Mouse (Mus musculus) CH12.LX (cell line): Measurements from ENCODE around the gene Gal3st2. TPM values are rescaled to one million over a fixed set of nuclear protein-coding genes. Genes with fewer than 3 reads are reported as not detected.
A peak's percentile ranks its signal among the peaks of the same experiment; 100 is the strongest.
"Not testable (repeated sequence)": the region's sequence is repeated elsewhere in the genome, so short reads cannot be mapped to it uniquely, and the experiment has no call there.

Experiments used
- DNase-seq: peaks from one replicate; pipeline ENCODE4 v3.0.0-alpha.2; 2013; ENCODE audit errors: extremely low read depth
- H3K27ac ChIP-seq: 2 replicates; pipeline ENCODE4 v1.5.1; 2012; ENCODE audit warnings: low read depth, mild to moderate bottlenecking, control low read depth, moderate library complexity; ENCODE audit not compliant: insufficient read depth
- H3K27me3 ChIP-seq: replicated peaks from 2 replicates; pipeline ENCODE3; 2012; ENCODE audit warnings: inconsistent platforms
- H3K36me3 ChIP-seq, 2 experiments: replicated peaks in 1 of 2; 2 replicates each; pipeline versions ENCODE3 to v1.6.1; 2012; ENCODE audit warnings: inconsistent platforms in 1 of 2, low read length in 1 of 2, mild to moderate bottlenecking in 1 of 2, mixed read lengths in 1 of 2, moderate library complexity in 1 of 2; ENCODE audit not compliant: control insufficient read depth in 1 of 2, insufficient read depth in 1 of 2
- H3K4me1 ChIP-seq, 2 experiments: 2 replicates each; pipeline ENCODE4 v1.6.1; 2012; ENCODE audit warnings: inconsistent platforms in 1 of 2, moderate library complexity in 1 of 2; ENCODE audit not compliant: insufficient read depth in 2 of 2, control insufficient read depth in 1 of 2
- H3K4me2 ChIP-seq: 2 replicates; pipeline ENCODE4 v1.6.1; 2012; ENCODE audit warnings: low read depth, mild to moderate bottlenecking, control low read depth; ENCODE audit not compliant: poor library complexity, insufficient read depth, severe bottlenecking
- H3K4me3 ChIP-seq, 3 experiments: fragments of 150-350 bp in 1 of 3; sonication (generic) in 1 of 3; replicated peaks in 1 of 3; 2 replicates each; pipeline versions ENCODE3 to v1.5.1; 2011 to 2012; ENCODE audit warnings: low read depth in 2 of 3, low read length in 2 of 3, mild to moderate bottlenecking in 2 of 3, moderate library complexity in 2 of 3, control low read depth in 1 of 3, improper control_type of control experiment in 1 of 3, inconsistent platforms in 1 of 3, mixed read lengths in 1 of 3; ENCODE audit not compliant: poor library complexity in 1 of 3
- H3K79me2 ChIP-seq: replicated peaks from 2 replicates; pipeline ENCODE4 v1.6.1; 2012; ENCODE audit warnings: mild to moderate bottlenecking, moderate library complexity; ENCODE audit not compliant: control insufficient read depth, poor library complexity, insufficient read depth, severe bottlenecking; ENCODE audit errors: extremely low read depth
- H3K9ac ChIP-seq: 2 replicates; pipeline ENCODE4 v1.6.1; 2012; ENCODE audit warnings: low read depth, mild to moderate bottlenecking, control low read depth, moderate library complexity; ENCODE audit not compliant: insufficient read depth
- H3K9me3 ChIP-seq: replicated peaks from 2 replicates; pipeline ENCODE3; 2012; ENCODE audit warnings: low read length, inconsistent platforms, mixed read lengths
- CTCF ChIP-seq, 2 experiments: IDR thresholded peaks in 1 of 2; conservative IDR thresholded peaks in 1 of 2; 2 replicates each; pipeline ENCODE4 v1.5.1; 2011 to 2012; ENCODE audit warnings: low read depth in 2 of 2, low read length in 2 of 2, improper control_type of control experiment in 1 of 2, inconsistent platforms in 1 of 2, mild to moderate bottlenecking in 1 of 2, moderate library complexity in 1 of 2
- NELFE ChIP-seq: IDR thresholded peaks from 2 replicates; pipeline ENCODE4 v1.6.1; 2011; ENCODE audit warnings: low read depth, low read length, improper control_type of control experiment
- TBP ChIP-seq: conservative IDR thresholded peaks from 2 replicates; pipeline ENCODE4 v1.6.1; 2011; ENCODE audit warnings: low read depth, low read length, improper control_type of control experiment
- dilution Hi-C: fragments of 300-500 bp; cut with MboI; formaldehyde crosslinking; loops from 2 replicates; pipeline ENCODE4 v1.14.3; 2020; ENCODE audit warnings: low sequenced_read_pairs; ENCODE audit not compliant: extremely low pct_unique_long_range_greater_than_20kb, extremely low pct_ligation_motif_present
- in situ Hi-C: fragments of 300-500 bp; cut with MboI; formaldehyde crosslinking; loops from 3 replicates; pipeline ENCODE4 v1.14.3; 2019; ENCODE audit warnings: low sequenced_read_pairs, low pct_ligation_motif_present, low pct_unique_long_range_greater_than_20kb, mixed read lengths
- polyA plus RNA-seq: library from polyadenylated mRNA; unstranded; fragments of >175 nt; gene quantifications from 2 replicates; pipeline ENCODE4 v1.2.1, GENCODE M21; 2012; ENCODE audit warnings: low read depth; ENCODE audit not compliant: insufficient read length
- total RNA-seq, 2 experiments: library from RNA; depleted of rRNA; stranded (reverse); fragments of 300-350 nt in 1 of 2; fragments of >200 nt in 1 of 2; gene quantifications; 2 replicates each; pipeline ENCODE4 v1.2.3; 2012 to 2014

Gene Gal3st2
- total and polyA plus RNA-seq, 3 experiments: 0.04 TPM; not detected in 2

DNA sequence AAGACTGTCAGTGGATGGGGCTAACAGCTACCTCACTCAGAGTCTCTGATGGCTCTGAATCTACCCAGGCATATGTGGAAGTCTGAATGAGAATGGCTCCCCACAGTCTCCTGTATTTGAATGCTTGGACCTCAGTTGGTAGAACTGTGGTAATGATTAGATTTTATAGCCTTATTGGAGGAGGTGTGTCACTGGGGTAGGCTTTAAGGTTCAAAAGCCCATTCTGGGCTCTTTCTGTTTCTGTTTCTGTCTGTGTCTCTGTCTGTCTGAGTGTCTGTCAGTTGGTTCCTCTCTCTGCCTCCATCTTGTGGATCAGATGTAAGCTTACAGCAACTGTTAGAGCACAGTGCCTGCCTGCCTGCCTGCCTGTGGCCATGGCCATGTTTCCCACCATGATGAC is 1.5 kb upstream of the Gal3st2 start:
- Histone ChIP-seq H3K4me2 (no peak overlapping the region), H3K36me3 (no peaks in the 10 kb centered on the region), H3K79me2 (no peaks in the 10 kb centered on the region), H3K4me3 (no peak overlapping the region), H3K4me1 (0 out of 4 replicates have a peak, but pooled peaks cover 0 to 3% of the 10 kb centered on the region in 2 experiments), H3K9me3 (no peaks in the 10 kb centered on the region), H3K27ac (no peak overlapping the region), H3K9ac (no peak overlapping the region), H3K27me3 (no peaks in the 10 kb centered on the region)
- dilution Hi-C loops (no loop called here), in situ Hi-C loops (no loop called here)
- TF ChIP-seq NELFE (no peak), CTCF (conservative IDR thresholded peaks at IDR 0.05 in 1 of 2, IDR thresholded peaks at IDR 0.05 in 1 of 2; ENCODE audit: low read depth in 2 of 2, low read length in 2 of 2) (peak in 1 of 2 experiments; percentile 42; a peak in 2 of 4 replicates), TBP (no peak)
- DNase-seq: no peak

DNA sequence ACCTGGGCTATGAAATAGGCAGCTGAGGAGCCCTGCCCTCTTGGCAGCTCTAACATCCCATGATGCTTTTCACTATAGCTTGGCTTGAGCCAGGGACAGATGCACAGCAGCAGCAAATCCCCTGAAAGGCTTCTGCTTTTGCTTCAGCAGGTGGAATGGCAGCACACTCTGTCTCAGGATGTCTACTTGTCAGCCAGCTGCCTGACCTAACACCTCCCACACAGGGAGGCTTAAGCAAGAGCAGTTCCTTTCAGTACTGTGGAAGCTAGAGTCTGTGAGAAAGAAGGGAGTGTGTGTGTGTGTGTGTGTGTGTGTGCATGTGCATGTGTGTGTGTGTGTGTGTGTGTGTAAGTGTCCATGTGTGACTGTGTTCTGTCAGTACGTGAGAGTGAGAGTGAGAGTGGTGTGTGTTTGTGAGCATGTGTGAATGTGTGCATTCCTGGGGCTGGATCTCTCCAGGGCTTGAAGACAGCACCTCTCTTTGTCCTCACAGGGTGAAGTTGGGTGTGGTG is 10.5 kb downstream of the Gal3st2 start:
- H3K9me3 ChIP-seq, in situ Hi-C loops, H3K4me3 ChIP-seq, H3K36me3 ChIP-seq, H3K9ac ChIP-seq, H3K27ac ChIP-seq, H3K4me1 ChIP-seq, DNase-seq, H3K4me2 ChIP-seq, H3K79me2 ChIP-seq, dilution Hi-C loops, H3K27me3 ChIP-seq: not testable (repeated sequence)

DNA sequence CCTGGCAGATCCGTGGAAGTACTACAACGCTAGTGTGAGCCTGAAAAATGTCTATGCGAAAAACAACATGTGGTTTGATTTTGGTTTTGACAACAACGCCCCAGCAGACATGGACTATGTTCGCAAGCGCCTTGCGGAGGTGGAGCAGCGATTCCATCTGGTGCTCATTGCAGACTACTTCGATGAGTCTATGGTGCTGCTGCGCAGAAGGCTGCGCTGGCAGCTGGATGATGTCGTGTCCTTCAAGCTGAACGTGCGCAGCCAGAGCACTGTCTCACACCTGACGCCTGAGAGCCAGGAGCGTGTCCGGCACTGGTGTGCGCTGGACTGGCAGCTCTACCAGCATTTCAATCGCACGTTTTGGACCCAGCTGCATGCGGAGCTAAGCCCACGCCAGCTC is 13.3 kb downstream of the Gal3st2 start:
- in situ Hi-C loops, H3K4me3 ChIP-seq: not testable (repeated sequence)

DNA sequence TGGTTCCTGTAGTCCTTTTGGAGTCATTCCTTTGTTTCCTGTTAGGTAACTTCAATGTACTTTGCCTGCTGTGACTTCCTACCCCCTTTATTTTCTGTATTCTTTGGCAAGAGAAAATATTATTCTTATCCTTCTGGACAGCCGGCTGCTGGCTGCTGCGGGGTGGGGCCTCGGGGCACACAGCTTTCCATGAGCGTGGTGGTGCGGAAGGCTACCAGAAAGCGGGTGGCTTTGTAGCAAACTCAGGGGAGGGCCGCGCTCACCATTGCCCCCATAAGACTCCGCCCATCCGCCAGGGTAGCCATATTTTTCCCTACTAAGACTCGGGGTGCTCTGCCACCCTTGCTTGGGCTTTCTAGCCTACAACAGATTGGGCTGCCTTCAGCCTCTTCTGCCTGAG is 20.7 kb downstream of the Gal3st2 start:
- H3K4me1 ChIP-seq, in situ Hi-C loops, H3K79me2 ChIP-seq, H3K36me3 ChIP-seq, H3K4me2 ChIP-seq, H3K4me3 ChIP-seq, H3K27me3 ChIP-seq, H3K27ac ChIP-seq, H3K9ac ChIP-seq, H3K9me3 ChIP-seq, dilution Hi-C loops, DNase-seq: not testable (repeated sequence)

More for the DNA sequence above, 13.3 kb downstream of the Gal3st2 start:
- H3K9ac ChIP-seq, H3K27ac ChIP-seq, H3K4me1 ChIP-seq, H3K36me3 ChIP-seq, H3K4me2 ChIP-seq, H3K27me3 ChIP-seq, dilution Hi-C loops, H3K9me3 ChIP-seq, H3K79me2 ChIP-seq, DNase-seq: not testable (repeated sequence)
